Mouse (Mus musculus): ENCODE measurements at regions not wholly inside any gene's neighbourhood (a gene's known extent, or its start where the extent isn't known, plus 50 kb on each side); places are given as distances from the start of the nearest gene placed in this dataset.
"Not testable (repeated sequence)": the region's sequence is repeated elsewhere in the genome, so short reads cannot be mapped to it uniquely, and the experiment has no call there.

DNA sequence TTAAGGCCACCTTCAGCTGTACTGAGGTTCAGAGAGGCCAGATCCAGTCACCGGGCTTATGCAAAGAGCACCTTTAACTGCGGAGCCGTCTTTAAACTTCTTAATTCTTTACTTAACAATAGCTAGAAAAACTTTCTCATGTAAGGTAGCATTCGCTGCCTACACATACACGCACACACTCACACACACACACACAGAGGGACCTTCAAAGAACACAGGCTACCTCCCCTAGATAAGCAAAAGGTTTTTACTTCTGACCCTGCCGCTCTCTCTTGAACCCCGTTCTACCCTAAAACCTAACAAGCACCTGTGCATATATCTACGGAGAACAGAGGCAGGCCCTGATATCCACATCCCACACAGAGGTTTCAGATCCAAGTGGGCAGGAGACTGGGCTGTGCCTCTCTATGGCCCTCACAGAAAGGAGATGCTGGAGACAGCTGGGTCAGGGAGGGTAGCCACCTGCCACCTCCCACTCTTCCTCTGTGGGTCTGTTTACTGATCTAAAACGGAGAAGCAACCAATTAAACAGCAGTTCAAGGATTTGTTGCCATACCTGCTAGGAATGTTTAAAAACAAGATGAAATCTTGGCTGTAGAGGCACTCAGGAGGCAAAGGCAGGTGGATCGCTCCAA is 81.2 kb downstream of the Tomm20 start:
- 88% methylated on average over 10 of the region's 10 CpGs for WGBS
- H3K4me1 ChIP-seq, result no peaks in the 10 kb centered on the region
- no peak overlapping the region for H3K9ac ChIP-seq
- no peak overlapping the region for H3K4me2 ChIP-seq
- ATAC-seq, result no peak
- H3K36me3 ChIP-seq (ENCODE audit: poor library complexity, severe bottlenecking), result no peaks in the 10 kb centered on the region
- H3K27ac ChIP-seq, result no peak overlapping the region
- H3K4me3 ChIP-seq, result no peak overlapping the region
- no peaks in the 10 kb centered on the region for H3K9me3 ChIP-seq (replicated peaks)
- H3K27me3 ChIP-seq, result no peaks in the 10 kb centered on the region

- H3K9me3 ChIP-seq (replicated peaks); ATAC-seq: not testable (repeated sequence)
- 85% methylated on average over 1 of the region's 1 CpGs for WGBS
These were observed 82.0 kb downstream of the Tomm20 start for GRCm38 (mm10) chr8:126863661-126864060.

GRCm38 (mm10) chr8:126861754-126862153 is 83.9 kb downstream of the Tomm20 start:
- H3K4me2 ChIP-seq, result no peak overlapping the region
- no peaks in the 10 kb centered on the region for H3K9me3 ChIP-seq (replicated peaks)
- no peak for ATAC-seq
- no peak overlapping the region for H3K27ac ChIP-seq
- no peak overlapping the region for H3K4me3 ChIP-seq
- H3K9ac ChIP-seq, result no peak overlapping the region
- 93% methylated on average over 8 of the region's 8 CpGs for WGBS
- H3K4me1 ChIP-seq, result no peaks in the 10 kb centered on the region
- H3K27me3 ChIP-seq, result no peaks in the 10 kb centered on the region
- H3K36me3 ChIP-seq (ENCODE audit: poor library complexity, severe bottlenecking), result no peaks in the 10 kb centered on the region

More at GRCm38 (mm10) chr8:126863661-126864060, 82.0 kb downstream of the Tomm20 start:
- not testable (repeated sequence) for H3K9ac ChIP-seq; H3K36me3 ChIP-seq (ENCODE audit: poor library complexity, severe bottlenecking); H3K4me3 ChIP-seq; H3K27ac ChIP-seq; H3K4me1 ChIP-seq; H3K27me3 ChIP-seq; H3K4me2 ChIP-seq

DNA sequence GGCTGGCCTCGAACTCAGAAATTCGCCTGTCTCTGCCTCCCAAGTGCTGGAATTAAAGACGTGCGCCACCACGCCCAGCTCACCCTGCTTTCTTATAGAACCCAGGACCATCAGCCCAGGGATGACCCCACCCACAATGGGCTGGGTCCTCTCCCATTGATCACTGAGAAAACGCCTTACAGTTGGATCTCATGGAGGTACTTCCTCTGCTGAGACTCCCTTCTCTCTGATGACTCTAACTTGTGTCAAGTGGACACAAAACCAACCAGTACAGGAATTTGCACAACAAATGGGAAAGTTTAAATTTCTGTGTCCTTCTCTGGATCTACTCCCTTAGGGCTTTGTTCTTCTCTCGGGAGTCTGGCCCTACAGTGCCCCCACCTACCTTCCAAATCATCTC is 85.0 kb downstream of the Tomm20 start:
- no peaks in the 10 kb centered on the region for H3K9me3 ChIP-seq (replicated peaks)
- ATAC-seq, result no peak
- WGBS, result 91% methylated on average over 7 of the region's 7 CpGs
- H3K9ac ChIP-seq, result no peak overlapping the region
- H3K4me3 ChIP-seq, result no peak overlapping the region
- H3K36me3 ChIP-seq (ENCODE audit: poor library complexity, severe bottlenecking), result no peaks in the 10 kb centered on the region
- no peaks in the 10 kb centered on the region for H3K4me1 ChIP-seq
- H3K27me3 ChIP-seq, result no peaks in the 10 kb centered on the region
- no peak overlapping the region for H3K27ac ChIP-seq
- no peak overlapping the region for H3K4me2 ChIP-seq

DNA sequence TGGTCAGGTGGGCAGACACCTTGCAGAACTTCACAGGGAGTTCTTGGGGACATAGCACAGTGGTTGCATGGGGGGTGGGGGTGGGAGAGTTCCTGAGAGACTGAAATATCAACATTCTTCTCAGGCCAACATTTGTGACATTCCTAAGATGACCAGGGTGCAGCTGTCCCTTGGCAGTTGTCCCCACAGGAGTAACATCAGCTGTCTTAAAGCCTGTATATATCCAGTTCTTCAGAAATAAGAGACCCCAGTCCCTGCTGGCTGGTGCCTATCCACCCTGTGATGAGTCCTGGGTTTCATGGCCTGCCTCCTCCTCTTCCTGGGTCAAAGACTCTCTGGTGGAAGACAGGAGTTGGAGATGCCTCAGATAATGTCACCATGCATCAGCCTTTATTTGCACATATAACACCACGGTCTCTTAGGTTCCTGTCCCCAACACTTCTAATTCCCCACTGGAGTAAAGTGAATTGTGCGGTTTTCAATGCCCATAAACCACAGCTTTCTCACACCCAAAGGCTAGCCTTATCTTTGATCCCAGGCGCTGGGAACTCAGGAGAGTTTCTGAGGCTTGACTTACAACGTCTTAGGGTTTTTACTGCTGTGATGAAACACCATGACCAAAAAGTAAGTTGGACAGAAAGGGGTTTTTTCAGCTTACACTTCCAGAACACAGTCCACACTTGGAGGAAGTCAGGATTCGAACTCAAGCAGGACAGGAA is 85.8 kb downstream of the Tomm20 start:
- Histone ChIP-seq H3K4me1 (no peaks in the 10 kb centered on the region), H3K27ac (no peak overlapping the region), H3K4me2 (no peak overlapping the region), H3K9ac (no peak overlapping the region), H3K27me3 (no peaks in the 10 kb centered on the region), H3K36me3 (ENCODE audit: poor library complexity, severe bottlenecking) (no peaks in the 10 kb centered on the region), H3K4me3 (no peak overlapping the region), H3K9me3 (replicated peaks) (no peaks in the 10 kb centered on the region)
- WGBS, result 91% methylated on average over 5 of the region's 5 CpGs
- no peak for ATAC-seq

GRCm38 (mm10) chr8:126857307-126858203 is 88.1 kb downstream of the Tomm20 start:
- H3K4me2 ChIP-seq, result no peak overlapping the region
- H3K4me1 ChIP-seq, result peaks cover 5% of the 10 kb centered on the region
- WGBS, result 83% methylated on average over 13 of the region's 13 CpGs
- H3K4me3 ChIP-seq, result no peak overlapping the region
- no peak for ATAC-seq
- H3K27ac ChIP-seq, result no peak overlapping the region
- no peak overlapping the region for H3K9ac ChIP-seq
- H3K27me3 ChIP-seq, result no peaks in the 10 kb centered on the region
- no peaks in the 10 kb centered on the region for H3K36me3 ChIP-seq (ENCODE audit: poor library complexity, severe bottlenecking)
- no peaks in the 10 kb centered on the region for H3K9me3 ChIP-seq (replicated peaks)

DNA sequence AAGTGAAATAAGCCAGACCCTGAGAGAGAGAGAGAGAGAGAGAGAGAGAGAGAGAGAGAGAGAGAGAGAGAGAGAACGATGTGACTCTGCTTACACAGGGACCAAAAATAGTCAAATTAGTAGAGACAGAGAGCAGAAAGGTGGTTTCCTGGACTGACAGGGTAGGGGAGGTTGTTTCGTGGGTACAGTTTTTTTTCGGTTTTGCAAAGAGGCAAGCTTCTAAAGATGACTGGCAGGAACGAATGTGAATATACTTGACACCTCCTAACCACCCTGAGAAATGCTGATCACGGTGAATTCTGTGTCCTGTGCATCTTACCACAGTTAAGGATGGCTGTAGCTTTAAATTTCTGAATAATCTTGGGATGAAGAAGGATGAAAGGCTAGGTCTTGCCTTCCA is 89.7 kb downstream of the Tomm20 start:
- Histone ChIP-seq H3K27ac (no peak overlapping the region), H3K36me3 (ENCODE audit: poor library complexity, severe bottlenecking) (no peaks in the 10 kb centered on the region), H3K4me3 (no peak overlapping the region), H3K4me2 (no peak overlapping the region), H3K4me1 (peaks cover 5% of the 10 kb centered on the region), H3K9ac (no peak overlapping the region), H3K27me3 (no peaks in the 10 kb centered on the region), H3K9me3 (replicated peaks) (no peaks in the 10 kb centered on the region)
- no peak for ATAC-seq
- WGBS, result 82% methylated on average over 5 of the region's 5 CpGs

DNA sequence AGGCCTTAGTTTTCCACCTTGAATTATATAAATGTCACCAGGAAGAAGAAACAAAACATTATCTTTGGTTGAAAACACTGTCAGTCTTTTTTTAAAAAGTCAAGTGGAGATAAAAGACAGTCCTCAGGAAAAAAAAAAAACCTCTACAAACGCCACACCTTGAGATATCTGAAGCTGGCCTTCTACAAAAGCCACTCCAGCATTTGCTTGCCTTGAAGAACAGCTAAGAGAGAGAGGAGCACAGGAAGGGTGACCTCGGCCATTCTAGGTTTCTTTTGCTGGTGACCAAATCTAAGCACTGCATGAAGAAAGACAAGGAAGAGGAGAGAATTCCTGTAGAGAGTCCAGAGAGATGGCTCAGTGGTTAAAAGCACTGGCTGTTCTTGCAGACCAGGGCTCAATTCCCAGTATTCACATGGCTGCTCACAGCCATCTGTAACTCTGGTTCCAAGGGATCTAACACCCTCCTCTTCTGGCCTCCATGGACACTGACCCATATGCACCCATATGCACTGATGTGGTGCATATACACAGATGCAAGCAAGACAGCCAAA is 90.5 kb downstream of the Tomm20 start:
- ATAC-seq, result no peak
- Histone ChIP-seq H3K4me2 (no peak overlapping the region), H3K4me1 (peaks cover 5% of the 10 kb centered on the region), H3K9me3 (replicated peaks) (no peaks in the 10 kb centered on the region), H3K36me3 (ENCODE audit: poor library complexity, severe bottlenecking) (no peaks in the 10 kb centered on the region), H3K9ac (no peak overlapping the region), H3K27ac (no peak overlapping the region), H3K4me3 (no peak overlapping the region), H3K27me3 (no peaks in the 10 kb centered on the region)
- 76% methylated on average over 2 of the region's 2 CpGs for WGBS

DNA sequence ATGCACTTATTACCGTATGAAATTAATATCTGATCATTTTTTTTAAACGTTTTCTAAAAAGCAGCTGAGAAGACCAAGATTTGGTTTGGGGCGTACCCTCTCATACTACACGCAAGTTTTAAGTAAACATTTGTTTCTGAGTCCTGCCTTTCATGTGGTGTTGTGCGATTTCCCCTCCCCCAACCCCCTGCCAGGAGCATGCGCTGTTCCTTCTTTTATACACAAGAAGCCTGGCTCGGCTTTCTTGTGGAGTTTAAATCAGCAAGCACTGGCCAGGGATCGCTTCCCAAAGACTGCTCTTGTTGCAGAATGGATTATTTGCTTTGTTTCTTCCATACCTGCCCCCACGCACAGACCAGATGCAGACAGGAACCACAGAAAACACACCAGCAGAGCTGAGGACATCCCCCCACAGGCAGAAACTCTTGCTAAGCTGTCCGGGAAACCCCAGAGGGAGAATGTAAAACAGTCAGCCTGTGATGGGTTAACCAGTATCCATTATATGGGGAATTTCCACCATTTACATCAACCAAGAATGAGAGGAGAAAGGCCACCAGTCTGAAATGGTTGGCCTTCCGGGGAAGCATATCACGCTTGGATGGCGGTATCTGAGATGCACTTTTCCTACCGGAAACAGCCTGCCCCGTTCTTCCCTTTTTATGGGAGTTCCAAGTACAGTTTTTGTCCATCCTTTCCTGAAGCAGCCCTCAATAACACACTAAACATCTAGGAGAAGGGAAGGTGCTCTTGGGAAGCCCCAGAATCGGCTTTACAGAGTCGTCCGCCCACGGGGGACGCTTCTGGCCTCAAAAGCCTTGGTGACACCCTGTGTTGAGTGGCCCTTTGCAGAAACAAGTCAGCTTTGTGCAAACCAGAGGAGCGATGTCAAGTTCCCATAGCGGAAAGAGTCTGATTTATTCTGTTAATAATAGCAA is 91.3 kb downstream of the Tomm20 start:
- 67% methylated on average over 22 of the region's 22 CpGs for WGBS
- Histone ChIP-seq H3K4me3 (no peak overlapping the region), H3K4me2 (no peak overlapping the region), H3K4me1 (peaks cover 5% of the 10 kb centered on the region), H3K9ac (no peak overlapping the region), H3K36me3 (ENCODE audit: poor library complexity, severe bottlenecking) (no peaks in the 10 kb centered on the region), H3K27me3 (no peaks in the 10 kb centered on the region), H3K9me3 (replicated peaks) (no peaks in the 10 kb centered on the region), H3K27ac (no peak overlapping the region)
- ATAC-seq, result no peak

GRCm38 (mm10) chr8:126852663-126853390 is 92.8 kb downstream of the Tomm20 start:
- H3K9me3 ChIP-seq (replicated peaks), result no peaks in the 10 kb centered on the region
- H3K4me2 ChIP-seq, result no peak overlapping the region
- ATAC-seq, result no peak
- 59% methylated on average over 10 of the region's 10 CpGs for WGBS
- H3K27me3 ChIP-seq, result no peaks in the 10 kb centered on the region
- H3K4me1 ChIP-seq, result peaks cover 5% of the 10 kb centered on the region
- H3K4me3 ChIP-seq, result no peak overlapping the region
- no peaks in the 10 kb centered on the region for H3K36me3 ChIP-seq (ENCODE audit: poor library complexity, severe bottlenecking)
- H3K9ac ChIP-seq, result no peak overlapping the region
- H3K27ac ChIP-seq, result peak overlapping the region; percentile 22; the same call in 1 of the 2 replicates

DNA sequence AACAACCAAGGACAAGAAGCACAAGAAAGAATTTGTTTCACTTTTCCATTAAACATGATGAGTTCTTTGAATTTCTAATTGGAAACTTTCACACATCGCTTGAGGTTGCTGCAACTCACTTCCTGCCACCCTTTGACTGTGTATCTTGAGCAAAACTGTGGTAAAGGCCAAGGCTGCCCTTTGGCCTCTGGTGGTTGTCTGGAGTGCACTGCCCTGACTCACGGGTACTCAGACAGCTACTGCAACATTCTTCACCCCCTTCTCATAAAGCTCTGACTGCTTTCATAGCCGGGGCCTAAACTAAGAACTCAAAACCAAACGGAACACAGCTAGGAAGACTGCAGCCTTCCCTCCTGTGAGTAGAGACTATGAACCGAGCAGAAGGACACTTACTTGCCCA is 93.5 kb downstream of the Tomm20 start:
- Histone ChIP-seq H3K9ac (no peak overlapping the region), H3K27me3 (no peaks in the 10 kb centered on the region), H3K4me3 (no peak overlapping the region), H3K4me2 (no peak overlapping the region), H3K27ac (no peak overlapping the region), H3K9me3 (replicated peaks) (no peaks in the 10 kb centered on the region), H3K4me1 (peaks cover 5% of the 10 kb centered on the region), H3K36me3 (ENCODE audit: poor library complexity, severe bottlenecking) (no peaks in the 10 kb centered on the region)
- ATAC-seq, result no peak
- 80% methylated on average over 5 of the region's 5 CpGs for whole genome bisulfite sequencing
